In genomic region chr5:44656707-44657106, GRCm38 (mm10) we compare ENCODE assay signal across 20 mouse cellular contexts.
DNase-seq lines count a peak whose midpoint lies in the region; ATAC-seq and TF ChIP-seq lines count a peak whose summit lies in the region.
"Had no signal": no experiment of that assay in that cellular context is flagged by ENCODE, and none has a peak within 500 bp of the region (broad histone marks: within the 10 kb centered on the region; RNA-seq: fewer than 3 reads in every experiment).

No protein-coding gene starts in this region.

- no peaks in the 10 kb centered on the region for H3K9me3 ChIP-seq in liver, postnatal 0 days (ENCODE audit: low read length)

- no peak for DNase-seq in gastrocnemius, adult 2 months
- no peak for DNase-seq in gastrocnemius, postnatal 25 days
- no peak for DNase-seq in liver, postnatal 0 days
- DNase-seq in liver = no peak
- peak; percentile 12 for DNase-seq in ES-CJ7 (ENCODE audit: low read depth, low spot score)
- peak; percentile 1 for DNase-seq in induced T-regulatory cell, adult 2 months (ENCODE audit: low read depth)
- DNase-seq in yolk sac, embryonic 10.5 days (ENCODE audit: low spot score) = no peak
- no peak for DNase-seq in spleen, adult 12 weeks (ENCODE audit: low spot score)
- DNase-seq: adrenal gland, postnatal 36 days; B cell, adult 2 months; cerebellum, adult 8-10 months; gastrocnemius, postnatal 14 days; heart, postnatal 36 days; kidney, adult 8-10 months; kidney, postnatal 4 days; layer of hippocampus, postnatal 36 days; thymus, postnatal 4 days had no signal

- peak; percentile 13; the same call in 1 of the 2 replicates for TF ChIP-seq CTCF in gastrocnemius, adult 2 months (IDR thresholded peaks at IDR 0.05)
- peak; percentile 39 for TF ChIP-seq CTCF in liver, postnatal 0 days (IDR thresholded peaks at IDR 0.05; ENCODE audit: low read depth)

- intact Hi-C loops in gastrocnemius, adult 2 months (cut with DNase I) = no loop called here

- H3K4me2 ChIP-seq in liver, postnatal 0 days (ENCODE audit: low read depth, low read length) = no peak overlapping the region
- H3K4me2 ChIP-seq: heart, embryonic 12.5 days had no signal

- no peak for TF ChIP-seq EP300 in liver, postnatal 0 days (IDR thresholded peaks at IDR 0.05; ENCODE audit: low read depth)

- H3K9ac ChIP-seq in liver, postnatal 0 days (replicated peaks) = no peak overlapping the region
- H3K9ac ChIP-seq: heart, embryonic 12.5 days had no signal

- WGBS in liver, postnatal 0 days (ENCODE audit: insufficient replicate concordance) = 68% methylated on average over 1 of the region's 1 CpGs

- H3K27ac ChIP-seq in gastrocnemius, adult 2 months = no peak overlapping the region
- no peak overlapping the region for H3K27ac ChIP-seq in liver, postnatal 0 days (ENCODE audit: low read depth)

- no peaks in the 10 kb centered on the region for H3K36me3 ChIP-seq in liver, postnatal 0 days (replicated peaks; ENCODE audit: insufficient read depth, low read length)
- H3K36me3 ChIP-seq: heart, embryonic 12.5 days had no signal

- no peaks in the 10 kb centered on the region for H3K4me1 ChIP-seq in liver, postnatal 0 days (ENCODE audit: insufficient read depth)
- H3K4me1 ChIP-seq: heart, embryonic 12.5 days had no signal

- no peak for ATAC-seq in liver, postnatal 0 days
- ATAC-seq: activated CD4-positive, CD25-positive, alpha-beta regulatory T cell, adult 4 months; hindbrain, embryonic 16.5 days had no signal

- H3K4me3 ChIP-seq in gastrocnemius, adult 2 months = no peak overlapping the region
- H3K4me3 ChIP-seq in liver, postnatal 0 days (ENCODE audit: low read depth, low read length) = no peak overlapping the region
- H3K4me3 ChIP-seq: heart, embryonic 12.5 days had no signal

- no peaks in the 10 kb centered on the region for H3K27me3 ChIP-seq in liver, postnatal 0 days (ENCODE audit: insufficient read depth, low read length)
- H3K27me3 ChIP-seq: heart, embryonic 12.5 days had no signal

Comparison
In these comparisons a context has a peak if more than half of its experiments do, and no peak if none do; other contexts are left out.
1. DNase-seq: peak in ES-CJ7 (single experiment) and induced T-regulatory cell, adult 2 months (single experiment); none in gastrocnemius, adult 2 months (single experiment), gastrocnemius, postnatal 25 days (single experiment), liver, postnatal 0 days (single experiment), liver (single experiment), yolk sac, embryonic 10.5 days (single experiment) and spleen, adult 12 weeks (single experiment).